Mouse (Mus musculus) right cerebral cortex, postnatal 14 days (tissue): ENCODE measurements around the gene Il25.
A peak's percentile ranks its signal among the peaks of the same experiment; 100 is the strongest.
"Not testable (repeated sequence)": the region's sequence is repeated elsewhere in the genome, so short reads cannot be mapped to it uniquely, and the experiment has no call there.

Experiments used
- DNase-seq: peaks from one replicate; pipeline ENCODE4 v3.0.0; 2022

The Il25 gene

GRCm38 (mm10) chr14:54927296-54927695 is 5.2 kb upstream of the Il25 start:
- DNase-seq, result no peak

DNA sequence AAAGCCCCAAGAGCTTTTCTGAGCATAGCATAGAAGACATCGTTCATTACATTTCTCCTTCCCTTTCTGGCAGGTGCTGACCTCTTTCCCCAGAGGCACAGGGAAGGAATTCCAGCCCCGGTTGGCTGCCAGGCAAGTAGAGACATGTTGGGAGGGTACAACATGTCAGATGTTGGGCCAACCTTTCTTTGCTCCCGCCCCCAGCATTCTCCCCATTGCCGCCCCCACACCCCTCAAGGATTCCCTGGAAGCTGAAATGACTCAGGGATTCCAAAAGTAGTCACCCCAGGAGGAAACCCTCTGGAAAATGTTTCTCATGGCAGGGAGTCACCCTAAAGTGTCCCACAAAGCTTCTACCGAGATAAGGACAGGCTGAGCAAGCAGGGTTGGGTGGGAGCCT is 2.7 kb upstream of the Il25 start:
- no peak for DNase-seq

DNA sequence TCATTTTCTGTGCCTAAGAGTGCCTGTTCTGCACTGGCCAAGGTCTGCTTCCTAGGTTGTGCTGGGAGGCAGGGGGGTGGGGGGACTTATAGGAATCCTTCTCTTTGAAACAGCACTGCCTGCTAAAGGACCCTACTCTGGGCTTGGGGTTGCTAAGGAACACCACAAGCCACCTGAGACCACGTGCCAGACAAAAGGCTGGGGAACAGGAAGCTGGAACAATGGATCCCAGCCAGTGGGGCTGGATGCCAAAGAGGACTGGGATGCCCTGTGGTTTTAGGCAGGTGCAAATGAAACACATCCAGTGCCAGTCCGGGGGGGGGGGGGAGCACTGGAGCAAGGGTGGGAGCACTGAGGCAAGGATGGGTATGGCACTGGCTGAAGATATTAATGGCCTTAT is 2.1 kb upstream of the Il25 start:
- DNase-seq, result no peak

GRCm38 (mm10) chr14:54935904-54936830 is 3.7 kb downstream of the Il25 start, which contains the start of gene Cmtm5:
Cmtm5 (plus strand) TSS chr14:54936261.
- peak; percentile 52 for DNase-seq

GRCm38 (mm10) chr14:54936831-54937160 is 4.3 kb downstream of the Il25 start:
- DNase-seq, result no peak

DNA sequence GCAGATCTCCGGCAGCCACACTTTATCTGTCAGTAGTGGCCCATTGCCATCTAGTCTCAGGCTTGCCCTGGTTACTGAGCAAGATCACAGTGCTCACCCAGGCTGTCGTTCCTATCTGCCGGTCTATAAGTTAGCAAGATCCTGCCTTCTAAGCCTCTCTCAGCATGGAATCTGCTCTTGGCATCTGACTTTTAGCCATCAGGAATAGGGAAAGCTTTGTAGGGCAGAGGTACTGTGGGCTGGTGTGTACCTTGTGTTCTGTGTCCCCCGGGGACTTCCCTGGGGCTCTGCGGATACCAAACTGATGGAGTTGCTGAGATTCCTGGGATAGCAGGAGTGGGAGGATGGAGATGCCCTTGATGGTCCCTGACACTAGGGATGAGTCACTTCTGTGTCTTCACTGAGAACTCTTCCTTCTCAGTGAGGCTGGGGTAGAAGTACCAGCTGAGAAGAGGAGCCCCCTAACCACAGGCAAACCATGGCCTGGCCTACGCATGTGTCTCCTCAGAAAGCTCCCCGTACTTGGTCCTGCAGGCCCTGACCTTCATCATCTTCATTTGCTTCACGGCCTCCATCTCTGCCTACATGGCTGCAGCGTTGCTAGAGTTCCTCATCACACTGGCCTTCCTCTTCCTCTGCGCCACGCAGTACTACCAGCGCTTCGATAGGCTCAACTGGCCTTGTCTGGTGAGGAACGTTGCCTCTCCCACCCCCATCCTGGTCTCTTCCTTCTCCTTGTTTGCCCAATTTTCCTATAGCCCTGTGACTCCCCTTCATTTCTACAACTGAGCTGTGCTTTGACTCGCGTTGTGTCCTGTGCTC is 5.1 kb downstream of the Il25 start:
- no peak for DNase-seq

DNA sequence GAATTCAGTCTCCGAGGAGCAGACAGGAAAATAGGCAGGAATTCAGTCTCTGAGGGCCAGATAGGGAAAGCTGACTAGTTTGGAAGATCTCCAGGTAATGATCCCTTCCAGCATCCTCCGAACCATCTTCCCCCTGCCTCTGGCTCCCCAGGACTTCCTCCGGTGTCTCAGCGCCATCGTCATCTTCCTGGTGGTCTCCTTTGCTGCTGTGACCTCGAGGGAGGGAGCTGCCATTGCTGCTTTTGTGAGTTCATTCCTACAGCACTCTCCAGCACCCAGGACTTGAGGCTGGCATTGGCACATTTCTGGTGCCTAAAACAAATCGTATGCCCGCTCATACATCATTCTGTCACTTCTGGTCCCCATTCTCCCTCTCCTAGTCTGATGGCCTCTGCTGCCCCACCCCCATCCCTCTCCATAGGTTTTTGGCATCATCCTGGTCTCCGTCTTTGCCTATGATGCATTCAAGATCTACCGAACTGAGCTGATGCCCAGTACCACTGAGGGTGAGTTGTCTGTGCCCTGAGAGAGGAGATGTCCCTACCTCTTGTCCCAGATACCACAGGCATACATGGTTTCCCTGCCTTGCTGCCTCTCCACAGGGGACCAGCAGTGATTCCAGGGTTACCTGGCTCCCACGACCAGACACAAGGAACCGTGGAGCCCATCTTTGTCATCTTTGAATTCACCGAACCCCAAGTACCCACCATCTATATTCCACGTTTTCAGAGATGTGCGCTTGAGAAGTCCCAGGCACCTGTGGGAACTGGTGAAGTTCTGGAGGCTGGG is 6.1 kb downstream of the Il25 start:
- no peak for DNase-seq

DNA sequence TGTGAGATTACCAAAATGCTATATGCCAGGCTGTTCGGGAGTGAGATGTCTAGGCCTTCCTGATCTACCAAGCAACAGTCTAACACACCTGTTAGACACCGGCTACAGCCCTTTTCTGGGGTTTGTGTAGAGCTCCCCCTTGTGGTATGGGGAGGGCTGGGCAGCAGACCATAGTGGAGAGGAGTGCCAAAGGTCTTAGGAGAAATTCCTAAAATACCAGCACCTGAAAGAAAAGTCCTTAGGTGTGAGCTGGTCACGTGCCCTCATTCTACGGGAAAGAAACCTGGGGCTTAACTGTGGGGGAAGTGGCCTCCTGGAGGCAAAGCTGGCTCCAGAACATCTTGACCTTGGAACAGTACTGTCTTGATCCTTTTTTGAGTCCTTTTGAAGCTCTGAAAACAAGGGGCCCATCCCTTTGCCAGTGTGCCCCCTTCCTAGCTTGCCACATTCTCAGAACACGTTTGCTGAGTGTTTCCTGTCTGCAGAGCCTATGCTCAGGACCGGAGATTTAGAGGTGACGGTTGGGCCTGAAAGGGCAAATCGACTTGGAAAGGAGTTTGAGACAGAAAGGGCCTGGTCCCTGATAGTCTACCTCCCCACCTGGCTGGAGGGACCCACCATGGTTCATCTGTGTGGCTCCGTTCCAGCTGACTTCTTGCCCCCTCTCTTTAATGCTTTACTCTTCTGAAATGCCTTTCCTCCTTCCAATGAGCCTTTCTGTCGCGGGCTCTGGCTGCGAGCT is 7.1 kb downstream of the Il25 start:
- no peak for DNase-seq

DNA sequence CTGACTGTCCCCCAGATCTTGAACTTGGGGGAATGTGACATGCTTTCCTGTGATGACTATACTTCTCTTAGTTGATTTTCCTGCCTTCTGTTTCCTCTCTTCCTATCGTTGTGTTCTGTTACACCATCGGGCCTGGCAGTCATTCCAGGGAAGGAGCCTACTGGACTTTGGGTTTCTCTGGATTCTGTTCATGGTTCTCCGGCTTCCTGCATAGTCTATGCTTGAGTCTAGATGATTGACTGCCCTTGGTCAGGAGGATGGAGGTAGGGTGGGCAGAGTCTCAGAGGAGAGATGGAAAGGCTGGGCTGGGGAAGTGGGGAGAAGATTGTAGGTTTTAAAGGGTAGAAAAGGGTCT is 7.7 kb downstream of the Il25 start:
- no peak for DNase-seq

GRCm38 (mm10) chr14:54941024-54941978 is 8.8 kb downstream of the Il25 start:
- DNase-seq, result no peak

DNA sequence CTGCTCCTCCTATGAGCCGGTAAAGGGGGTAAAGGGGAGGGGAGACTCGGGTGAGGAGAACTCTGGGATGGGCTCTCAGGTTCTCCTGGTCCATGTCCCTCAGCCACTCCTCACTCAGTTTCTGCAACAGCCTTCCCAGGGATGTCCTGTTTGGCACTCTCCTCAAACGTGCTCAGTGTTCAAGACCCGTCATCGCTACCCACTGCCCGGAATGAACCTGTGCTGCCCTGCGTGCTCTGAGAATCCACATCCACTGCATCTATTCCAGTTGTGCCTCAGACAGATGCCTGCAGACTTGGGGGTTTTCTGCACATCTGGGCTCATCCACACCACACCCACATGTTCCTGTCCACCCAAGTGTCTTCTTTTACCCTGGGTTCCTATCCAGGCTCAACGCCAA is 10.0 kb downstream of the Il25 start:
- no peak for DNase-seq

DNA sequence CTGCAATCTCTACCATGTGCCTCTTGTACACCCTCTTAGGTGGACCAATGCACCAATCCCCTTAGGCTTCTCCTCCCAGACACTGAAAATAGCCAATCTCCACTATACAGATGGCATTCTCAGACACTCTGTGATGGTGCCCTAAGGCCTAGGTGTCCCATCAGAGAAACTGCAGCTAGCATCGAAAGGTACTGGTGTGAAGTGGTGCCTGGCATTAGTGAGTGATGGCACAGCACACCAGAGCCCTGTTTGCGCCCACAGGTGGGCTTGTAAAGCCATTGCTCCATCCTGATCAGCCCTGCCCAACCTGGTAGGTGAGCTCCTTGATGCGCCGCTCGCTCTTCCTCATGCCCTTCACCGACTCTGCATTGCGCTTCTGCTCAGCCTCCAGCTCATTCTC is 11.5 kb downstream of the Il25 start:
- DNase-seq, result no peak

DNA sequence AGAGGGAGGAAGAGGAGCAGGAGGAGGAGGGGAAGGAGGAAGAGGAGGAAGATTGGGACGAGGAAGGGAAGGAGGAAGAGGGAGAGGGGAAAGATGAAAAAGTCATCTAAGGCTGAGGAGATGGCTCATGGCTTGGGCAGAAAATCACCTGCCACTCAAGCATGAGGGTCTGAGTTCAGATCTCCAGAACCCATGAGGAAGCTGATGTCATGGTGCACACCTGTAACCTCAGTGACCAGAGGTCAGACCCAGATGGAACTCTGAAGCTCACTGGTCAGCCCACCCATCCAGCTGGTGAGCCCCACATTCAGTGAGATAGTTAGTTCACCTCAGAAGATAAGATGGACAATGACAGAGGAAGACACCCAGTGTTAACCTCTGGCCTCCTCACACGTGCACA is 12.4 kb downstream of the Il25 start:
- no peak for DNase-seq

DNA sequence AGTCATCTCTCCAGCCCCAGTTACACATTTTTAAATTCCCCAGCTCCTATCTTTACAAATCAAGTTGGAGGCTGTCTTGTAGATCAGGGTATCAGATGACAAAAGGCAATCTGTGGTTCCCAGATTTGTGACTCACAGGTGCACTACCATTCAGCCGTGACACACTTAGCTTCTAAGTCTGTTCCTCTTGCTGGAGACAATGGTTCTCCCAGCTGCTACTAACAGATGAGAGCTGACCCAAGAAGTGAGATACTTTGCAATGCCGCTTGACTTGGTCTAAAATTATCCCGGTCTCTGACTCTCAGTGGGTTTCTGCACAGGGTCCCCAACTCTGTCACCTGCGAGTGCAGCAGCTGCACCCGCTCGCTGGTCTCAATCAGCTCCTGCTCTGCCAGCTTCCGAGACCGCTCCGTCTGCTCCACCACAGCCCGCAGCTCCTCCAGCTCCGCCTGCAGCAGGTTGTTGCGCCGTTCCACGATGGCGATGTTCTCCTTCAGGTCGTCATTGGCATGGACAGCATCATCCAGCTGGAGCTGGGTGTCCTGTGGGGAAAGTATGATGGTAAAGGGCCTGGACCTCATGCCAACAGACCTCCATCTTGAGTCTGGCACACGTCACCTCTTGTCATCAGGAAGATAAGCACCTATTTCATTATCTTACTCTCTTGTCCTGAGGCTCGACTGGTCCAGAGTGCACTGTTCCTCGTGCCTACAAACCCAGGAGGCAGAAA is 13.6 kb downstream of the Il25 start:
- no peak for DNase-seq

- not testable (repeated sequence) for DNase-seq
These were observed 14.5 kb downstream of the Il25 start for GRCm38 (mm10) chr14:54947008-54947407.

- no peak for DNase-seq
These were observed 16.3 kb downstream of the Il25 start for GRCm38 (mm10) chr14:54948781-54949180.

- DNase-seq, result no peak
These were observed 18.0 kb downstream of the Il25 start for GRCm38 (mm10) chr14:54950493-54950892.

DNA sequence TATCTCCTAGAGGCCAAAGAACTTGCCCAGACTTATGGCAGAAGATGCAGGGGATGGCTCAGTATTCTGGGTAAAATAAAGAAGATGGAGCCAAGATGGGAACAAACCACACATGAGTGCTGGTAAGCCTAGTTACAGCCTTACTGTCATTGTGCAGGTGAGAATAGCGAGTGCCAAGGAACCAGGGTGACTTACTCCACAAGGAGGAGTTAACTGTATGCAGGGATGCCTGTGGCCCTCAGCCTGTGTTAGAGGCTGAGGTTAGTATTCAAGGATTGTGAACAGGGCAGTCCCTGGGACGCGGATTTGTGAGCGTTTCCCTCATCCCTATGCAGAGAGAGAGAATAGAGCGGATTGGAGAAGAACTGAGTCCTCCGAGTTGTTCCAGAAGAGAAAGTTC is 19.1 kb downstream of the Il25 start:
- no peak for DNase-seq

DNA sequence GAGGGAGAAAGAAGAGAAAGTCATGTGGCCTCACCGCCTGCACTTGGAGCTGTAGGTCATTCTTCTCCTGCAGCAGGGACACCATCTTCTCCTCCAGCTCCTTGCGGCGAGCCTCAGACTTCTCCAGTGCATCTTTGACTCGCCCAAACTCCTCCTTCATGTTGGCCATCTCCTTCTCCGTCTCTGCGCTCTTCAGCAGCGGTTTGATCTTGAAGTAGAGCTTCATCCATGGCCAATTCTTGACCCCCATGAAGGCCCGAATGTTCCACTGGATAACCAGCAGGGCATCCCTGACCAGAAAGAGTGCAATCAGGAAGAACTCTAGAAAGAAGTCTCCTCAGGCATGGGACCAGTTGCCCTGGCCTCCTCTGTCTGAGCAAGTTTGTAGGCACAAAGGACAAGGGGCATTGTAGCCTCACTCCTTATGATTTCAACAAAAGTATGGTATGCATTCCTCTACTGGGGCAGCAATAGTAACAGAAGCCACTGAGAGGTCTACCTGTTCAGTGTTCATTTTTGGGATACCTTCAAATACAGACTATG is 21.2 kb downstream of the Il25 start:
- no peak for DNase-seq

GRCm38 (mm10) chr14:54954474-54954873 is 22.0 kb downstream of the Il25 start:
- DNase-seq, result no peak
